Mouse (Mus musculus) thymus, postnatal 0 days (tissue): Measurements from ENCODE around the gene Vamp4. TPM values are rescaled to one million over a fixed set of nuclear protein-coding genes. Genes with fewer than 3 reads are reported as not detected.

ENCODE experiments used
- DNase-seq: peaks from one replicate; pipeline ENCODE4 v3.0.0-alpha.2; 2015; ENCODE audit warnings: low spot score
- polyA plus RNA-seq: library from polyadenylated mRNA; unstranded; fragments of >200 nt; fragmentation: Nextera tagmentation; extraction: Ambion mirVana; gene quantifications from 2 replicates; pipeline ENCODE4 v1.2.1, GENCODE M21; 2015

The Vamp4 gene
- polyA plus RNA-seq, 1 experiment from 2014 or later = 81.2 TPM

- DNase-seq = peak; percentile 21
These were observed 75.9 kb downstream of the Vamp4 start for GRCm38 (mm10) chr1:162646083-162646686.

DNA sequence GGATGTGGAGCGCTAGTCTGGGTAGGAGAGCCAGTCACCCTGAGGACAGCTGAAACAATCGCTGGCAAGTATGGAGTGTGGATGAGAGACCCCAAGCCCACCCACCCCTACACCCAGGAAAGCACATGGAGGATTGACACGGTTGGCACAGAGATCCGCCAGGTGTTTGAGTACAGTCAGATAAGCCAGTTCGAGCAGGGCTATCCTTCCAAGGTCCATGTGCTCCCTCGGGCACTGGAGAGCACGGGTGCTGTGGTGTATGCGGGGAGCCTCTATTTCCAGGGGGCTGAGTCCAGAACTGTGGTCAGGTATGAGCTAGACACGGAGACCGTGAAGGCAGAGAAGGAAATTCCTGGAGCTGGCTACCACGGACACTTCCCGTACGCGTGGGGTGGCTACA is 78.1 kb downstream of the Vamp4 start:
- no peak for DNase-seq

Other genes with a start within 250 kb of the Vamp4 start
- gene Dnm3, start 92.5 kb upstream of the Vamp4 start, polyA plus RNA-seq = 2.1 and 2.2 TPM in 2 replicates
- 17.7 and 17.9 TPM in 2 replicates for gene Mettl13, start 22.0 kb upstream of the Vamp4 start, polyA plus RNA-seq
- 0.23 and 0.24 TPM in 2 replicates for gene Myoc, start 68.6 kb downstream of the Vamp4 start, polyA plus RNA-seq
- gene Myocos, start 87.7 kb downstream of the Vamp4 start, polyA plus RNA-seq = not detected in 2 replicates
- 154 and 200 TPM in 2 replicates for gene Prrc2c, start 170.0 kb downstream of the Vamp4 start, polyA plus RNA-seq
- 0.05 and 0.18 TPM in 2 replicates for gene Fmo4, start 243.5 kb downstream of the Vamp4 start, polyA plus RNA-seq